Mouse (Mus musculus) CH12.LX (cell line): Measurements from ENCODE around the gene Nop14. TPM values are rescaled to one million over a fixed set of nuclear protein-coding genes. Genes with fewer than 3 reads are reported as not detected.

Experiments used
- DNase-seq: peaks from one replicate; pipeline ENCODE4 v3.0.0-alpha.2; 2013; ENCODE audit errors: extremely low read depth
- H3K27ac ChIP-seq: 2 replicates; pipeline ENCODE4 v1.5.1; 2012; ENCODE audit warnings: low read depth, mild to moderate bottlenecking, control low read depth, moderate library complexity; ENCODE audit not compliant: insufficient read depth
- H3K27me3 ChIP-seq: replicated peaks from 2 replicates; pipeline ENCODE3; 2012; ENCODE audit warnings: inconsistent platforms
- H3K36me3 ChIP-seq, 2 experiments: replicated peaks in 1 of 2; 2 replicates each; pipeline versions ENCODE3 to v1.6.1; 2012; ENCODE audit warnings: inconsistent platforms in 1 of 2, low read length in 1 of 2, mild to moderate bottlenecking in 1 of 2, mixed read lengths in 1 of 2, moderate library complexity in 1 of 2; ENCODE audit not compliant: control insufficient read depth in 1 of 2, insufficient read depth in 1 of 2
- H3K4me1 ChIP-seq, 2 experiments: 2 replicates each; pipeline ENCODE4 v1.6.1; 2012; ENCODE audit warnings: inconsistent platforms in 1 of 2, moderate library complexity in 1 of 2; ENCODE audit not compliant: insufficient read depth in 2 of 2, control insufficient read depth in 1 of 2
- H3K4me2 ChIP-seq: 2 replicates; pipeline ENCODE4 v1.6.1; 2012; ENCODE audit warnings: low read depth, mild to moderate bottlenecking, control low read depth; ENCODE audit not compliant: poor library complexity, insufficient read depth, severe bottlenecking
- H3K4me3 ChIP-seq, 3 experiments: fragments of 150-350 bp in 1 of 3; sonication (generic) in 1 of 3; replicated peaks in 1 of 3; 2 replicates each; pipeline versions ENCODE3 to v1.5.1; 2011 to 2012; ENCODE audit warnings: low read depth in 2 of 3, low read length in 2 of 3, mild to moderate bottlenecking in 2 of 3, moderate library complexity in 2 of 3, control low read depth in 1 of 3, improper control_type of control experiment in 1 of 3, inconsistent platforms in 1 of 3, mixed read lengths in 1 of 3; ENCODE audit not compliant: poor library complexity in 1 of 3
- H3K79me2 ChIP-seq: replicated peaks from 2 replicates; pipeline ENCODE4 v1.6.1; 2012; ENCODE audit warnings: mild to moderate bottlenecking, moderate library complexity; ENCODE audit not compliant: control insufficient read depth, poor library complexity, insufficient read depth, severe bottlenecking; ENCODE audit errors: extremely low read depth
- H3K9ac ChIP-seq: 2 replicates; pipeline ENCODE4 v1.6.1; 2012; ENCODE audit warnings: low read depth, mild to moderate bottlenecking, control low read depth, moderate library complexity; ENCODE audit not compliant: insufficient read depth
- H3K9me3 ChIP-seq: replicated peaks from 2 replicates; pipeline ENCODE3; 2012; ENCODE audit warnings: low read length, inconsistent platforms, mixed read lengths
- BHLHE40 ChIP-seq: IDR thresholded peaks from 2 replicates; pipeline ENCODE4 v1.6.1; 2011; ENCODE audit warnings: mild to moderate bottlenecking, low read depth, low read length, improper control_type of control experiment
- CHD2 ChIP-seq: IDR thresholded peaks from 2 replicates; pipeline ENCODE4 v1.6.1; 2011; ENCODE audit warnings: low read length, improper control_type of control experiment
- E2F4 ChIP-seq: IDR thresholded peaks from 2 replicates; pipeline ENCODE4 v1.6.1; 2011; ENCODE audit warnings: low read depth, low read length, improper control_type of control experiment; ENCODE audit not compliant: insufficient replicate concordance
- EP300 ChIP-seq: IDR thresholded peaks from 2 replicates; pipeline ENCODE4 v1.6.1; 2011; ENCODE audit warnings: low read length, improper control_type of control experiment
- HCFC1 ChIP-seq: IDR thresholded peaks from 2 replicates; pipeline ENCODE4 v1.6.1; 2012; ENCODE audit warnings: low read depth, mild to moderate bottlenecking, inconsistent platforms, low read length, improper control_type of control experiment
- IRF4 ChIP-seq: IDR thresholded peaks from 2 replicates; pipeline ENCODE4 v1.6.1; 2014; ENCODE audit warnings: low read depth, mild to moderate bottlenecking, inconsistent platforms, low read length, improper control_type of control experiment
- JUN ChIP-seq: IDR thresholded peaks from 2 replicates; pipeline ENCODE4 v1.6.1; 2011; ENCODE audit warnings: low read depth, mild to moderate bottlenecking, low read length, improper control_type of control experiment, moderate library complexity; ENCODE audit not compliant: insufficient read depth
- JUND ChIP-seq: conservative IDR thresholded peaks from 2 replicates; pipeline ENCODE4 v1.6.1; 2011; ENCODE audit warnings: low read depth, low read length, improper control_type of control experiment
- KAT2A ChIP-seq: IDR thresholded peaks from 2 replicates; pipeline ENCODE4 v1.6.1; 2012; ENCODE audit warnings: low read length, improper control_type of control experiment, inconsistent platforms; ENCODE audit not compliant: insufficient replicate concordance
- MAFK ChIP-seq: IDR thresholded peaks from 2 replicates; pipeline ENCODE4 v1.6.1; 2011; ENCODE audit warnings: low read length, improper control_type of control experiment; ENCODE audit not compliant: insufficient replicate concordance
- MAX ChIP-seq: IDR thresholded peaks from 2 replicates; pipeline ENCODE4 v1.6.1; 2011; ENCODE audit warnings: low read length, improper control_type of control experiment
- MAZ ChIP-seq: IDR thresholded peaks from 2 replicates; pipeline ENCODE4 v1.6.1; 2012; ENCODE audit warnings: low read depth, mild to moderate bottlenecking, inconsistent platforms, low read length, improper control_type of control experiment, moderate library complexity
- MYC ChIP-seq: IDR thresholded peaks from 2 replicates; pipeline ENCODE4 v1.6.1; 2011; ENCODE audit warnings: low read depth, mild to moderate bottlenecking, improper control_type of control experiment, low read length
- RCOR1 ChIP-seq: conservative IDR thresholded peaks from 2 replicates; pipeline ENCODE4 v1.6.1; 2012; ENCODE audit warnings: low read depth, mild to moderate bottlenecking, inconsistent platforms, low read length, improper control_type of control experiment
- SIN3A ChIP-seq: IDR thresholded peaks from 2 replicates; pipeline ENCODE4 v1.6.1; 2012; ENCODE audit warnings: low read length, improper control_type of control experiment, inconsistent platforms
- TBP ChIP-seq: conservative IDR thresholded peaks from 2 replicates; pipeline ENCODE4 v1.6.1; 2011; ENCODE audit warnings: low read depth, low read length, improper control_type of control experiment
- UBTF ChIP-seq: IDR thresholded peaks from 2 replicates; pipeline ENCODE4 v1.6.1; 2012; ENCODE audit warnings: low read depth, mild to moderate bottlenecking, inconsistent platforms, low read length, improper control_type of control experiment, moderate library complexity
- dilution Hi-C: fragments of 300-500 bp; cut with MboI; formaldehyde crosslinking; loops from 2 replicates; pipeline ENCODE4 v1.14.3; 2020; ENCODE audit warnings: low sequenced_read_pairs; ENCODE audit not compliant: extremely low pct_unique_long_range_greater_than_20kb, extremely low pct_ligation_motif_present
- in situ Hi-C: fragments of 300-500 bp; cut with MboI; formaldehyde crosslinking; loops from 3 replicates; pipeline ENCODE4 v1.14.3; 2019; ENCODE audit warnings: low sequenced_read_pairs, low pct_ligation_motif_present, low pct_unique_long_range_greater_than_20kb, mixed read lengths
- polyA plus RNA-seq: library from polyadenylated mRNA; unstranded; fragments of >175 nt; gene quantifications from 2 replicates; pipeline ENCODE4 v1.2.1, GENCODE M21; 2012; ENCODE audit warnings: low read depth; ENCODE audit not compliant: insufficient read length
- total RNA-seq, 2 experiments: library from RNA; depleted of rRNA; stranded (reverse); fragments of 300-350 nt in 1 of 2; fragments of >200 nt in 1 of 2; gene quantifications; 2 replicates each; pipeline ENCODE4 v1.2.3; 2012 to 2014

The Nop14 gene
- total and polyA plus RNA-seq, 3 experiments: 36.6 to 101 (median 46.1) TPM

GRCm38 (mm10) chr5:34636481-34637287 lies 23.3 kb downstream of the Nop14 start, which contains the start of gene Mfsd10 (continued):
- TF ChIP-seq RCOR1: no peak
- no peak for TF ChIP-seq JUN
- TF ChIP-seq HCFC1: peak; percentile 55
- peak; percentile 64 for TF ChIP-seq IRF4
- peak; percentile 94 for TF ChIP-seq BHLHE40
- TF ChIP-seq E2F4: peak; percentile 92; the same call in 1 of the 2 replicates
- 0 out of 2 replicates have a peak, but pooled peaks have one; percentile 41 for TF ChIP-seq UBTF
- TF ChIP-seq KAT2A: 0 out of 2 replicates have a peak, but pooled peaks have one; percentile 51
- peak; percentile 30; the same call in 1 of the 2 replicates for TF ChIP-seq TBP
- TF ChIP-seq MAZ: 0 out of 2 replicates have a peak, but pooled peaks have one; percentile 17
- peak; percentile 78 for TF ChIP-seq MYC
- 0 out of 2 replicates have a peak, but pooled peaks have one; percentile 14 for TF ChIP-seq CHD2

GRCm38 (mm10) chr5:34635665-34636192 lies 24.2 kb downstream of the Nop14 start:
- peaks cover 56 to 80% of the 10 kb centered on the region in 2 experiments for H3K36me3 ChIP-seq
- DNase-seq: no peak
- in situ Hi-C loops: loop anchor here (5.0 kb wide), 1 partner anchor 108 kb away; the partner anchor contains the start of gene Sh3bp2
- no peaks in the 10 kb centered on the region for H3K9me3 ChIP-seq
- dilution Hi-C loops: no loop called here
- peak overlapping the region; percentile 68 for H3K9ac ChIP-seq
- TF ChIP-seq IRF4 (no peak), TBP (no peak), KAT2A (no peak), HCFC1 (no peak)
- 0 out of 2 replicates have a peak, but pooled peaks cover 9% of the 10 kb centered on the region for H3K79me2 ChIP-seq
- no peak overlapping the region for H3K27ac ChIP-seq
- no peaks in the 10 kb centered on the region for H3K27me3 ChIP-seq
- peak overlapping the region; percentile 74 to 94 (median 75) for H3K4me3 ChIP-seq
- H3K4me2 ChIP-seq: peak overlapping the region; percentile 23
- peaks cover 7 to 26% of the 10 kb centered on the region in 2 experiments; a peak in 3 of 4 replicates for H3K4me1 ChIP-seq

- no peak for DNase-seq
- Histone ChIP-seq H3K4me1 (peaks cover 7 to 26% of the 10 kb centered on the region in 2 experiments; a peak in 3 of 4 replicates), H3K36me3 (peaks cover 54 to 80% of the 10 kb centered on the region in 2 experiments), H3K9ac (no peak overlapping the region), H3K27ac (no peak overlapping the region), H3K4me2 (no peak overlapping the region), H3K9me3 (no peaks in the 10 kb centered on the region), H3K27me3 (no peaks in the 10 kb centered on the region), H3K79me2 (0 out of 2 replicates have a peak, but pooled peaks cover 9% of the 10 kb centered on the region), H3K4me3 (no peak overlapping the region)
- dilution Hi-C loops: no loop called here
- in situ Hi-C loops: loop anchor here (5.0 kb wide), 1 partner anchor 108 kb away; the partner anchor contains the start of gene Sh3bp2
- TF ChIP-seq JUND (no peak), MAX (no peak), MAFK (no peak), EP300 (no peak), CHD2 (no peak), HCFC1 (no peak), KAT2A (no peak), SIN3A (no peak)
Measured at GRCm38 (mm10) chr5:34634746-34635400, 25.1 kb downstream of the Nop14 start.
